Mouse (Mus musculus) frontal cortex, postnatal 10 days (tissue): ENCODE measurements around the gene Klf8.

Experiments
- DNase-seq, 2 experiments: peaks; one replicate each; pipeline ENCODE4 v3.0.0; 2022; ENCODE audit warnings: low spot score in 2 of 2, mixed read lengths in 1 of 2

The Klf8 gene

DNA sequence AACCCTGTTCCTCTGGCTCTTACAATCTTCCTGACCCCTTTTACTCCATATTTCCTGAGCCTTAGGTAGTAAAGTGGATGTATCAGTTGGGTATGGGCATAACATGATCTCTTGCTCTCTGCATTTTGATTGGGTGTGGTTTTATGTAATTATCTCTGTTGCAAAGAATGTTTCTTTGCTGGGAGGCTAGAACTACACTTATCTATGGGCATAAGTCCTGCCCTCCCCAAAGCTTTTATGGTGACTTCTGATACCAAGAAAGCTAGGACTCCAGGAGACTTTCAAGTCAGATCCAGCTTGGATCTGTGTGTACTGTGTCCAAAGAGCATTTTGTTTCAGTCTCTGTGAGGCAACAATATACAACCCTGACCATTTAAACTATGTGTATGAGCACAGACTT, 202.3 kb downstream of the Klf8 start:
- DNase-seq, result no peak

DNA sequence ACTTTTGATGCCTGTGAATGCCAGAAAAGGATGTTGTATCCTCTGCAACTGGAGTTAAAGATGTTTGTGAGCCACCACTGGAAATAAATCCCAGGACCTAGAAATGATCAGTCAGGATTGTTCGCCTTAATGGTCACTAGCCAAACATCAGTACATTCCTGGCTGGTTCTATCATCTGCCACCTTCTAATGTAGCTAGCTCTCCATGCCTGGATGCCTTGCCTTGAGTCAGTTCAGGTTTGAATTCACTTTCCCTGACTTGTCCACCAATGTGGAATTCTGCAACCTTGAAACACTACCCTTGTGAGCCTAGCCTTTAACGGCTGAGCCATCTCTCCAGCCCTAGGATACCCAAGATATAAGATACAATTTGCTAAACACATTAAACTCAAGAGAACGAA, 202.8 kb downstream of the Klf8 start:
- no peak for DNase-seq
